Mouse (Mus musculus): ENCODE results near the gene Lnp1.

- TF ChIP-seq CTCF (conservative IDR thresholded peaks at IDR 0.05; ENCODE audit: insufficient read depth, insufficient read length, low read depth, low read length) (no peak), POLR2A (IDR thresholded peaks at IDR 0.05; ENCODE audit: low read depth, low read length) (no peak)
These were observed 41.8 kb downstream of the Lnp1 start, which contains the start of gene Tmem45a for GRCm38 (mm10) chr16:56885824-56886615.
